Mouse (Mus musculus): ENCODE data around the gene Cdh22.

Gene Cdh22

GRCm38 (mm10) chr2:165234613-165235291 is at the start of gene Cdh22:
TSS of gene Cdh22 (minus strand) at chr2:165234853.
- DNase-seq (ENCODE audit: low read depth, low spot score), result no peak

GRCm38 (mm10) chr2:165284377-165284776 is 49.7 kb upstream of the Cdh22 start:
- no peak for DNase-seq (ENCODE audit: low read depth, low spot score)

GRCm38 (mm10) chr2:165283644-165284043 is 49.0 kb upstream of the Cdh22 start:
- no peak for DNase-seq (ENCODE audit: low read depth, low spot score)

GRCm38 (mm10) chr2:165281779-165282311 is 47.2 kb upstream of the Cdh22 start:
- peak; percentile 28 for DNase-seq (ENCODE audit: low read depth, low spot score)

- no peak for DNase-seq (ENCODE audit: low read depth, low spot score)
Observed at GRCm38 (mm10) chr2:165279351-165279750, 44.7 kb upstream of the Cdh22 start.

GRCm38 (mm10) chr2:165277188-165277740 is 42.6 kb upstream of the Cdh22 start:
- no peak for DNase-seq (ENCODE audit: low read depth, low spot score)

- peak; percentile 73 for DNase-seq (ENCODE audit: low read depth, low spot score)
Observed at GRCm38 (mm10) chr2:165275824-165276223, 41.2 kb upstream of the Cdh22 start.

- DNase-seq (ENCODE audit: low read depth, low spot score), result no peak
Observed at GRCm38 (mm10) chr2:165275124-165275640, 40.5 kb upstream of the Cdh22 start.

GRCm38 (mm10) chr2:165273589-165273988 is 38.9 kb upstream of the Cdh22 start:
- no peak for DNase-seq (ENCODE audit: low read depth, low spot score)

GRCm38 (mm10) chr2:165271326-165271725 is 36.7 kb upstream of the Cdh22 start:
- no peak for DNase-seq (ENCODE audit: low read depth, low spot score)

GRCm38 (mm10) chr2:165270858-165271257 is 36.2 kb upstream of the Cdh22 start:
- no peak for DNase-seq (ENCODE audit: low read depth, low spot score)

GRCm38 (mm10) chr2:165266739-165267138 is 32.1 kb upstream of the Cdh22 start:
- no peak for DNase-seq (ENCODE audit: low read depth, low spot score)

- DNase-seq (ENCODE audit: low read depth, low spot score), result peak; percentile 55
Observed at GRCm38 (mm10) chr2:165263861-165264260, 29.2 kb upstream of the Cdh22 start.

- no peak for DNase-seq (ENCODE audit: low read depth, low spot score)
Observed at GRCm38 (mm10) chr2:165262274-165262990, 27.8 kb upstream of the Cdh22 start.

- DNase-seq (ENCODE audit: low read depth, low spot score), result no peak
Observed at GRCm38 (mm10) chr2:165259859-165260258, 25.2 kb upstream of the Cdh22 start.

GRCm38 (mm10) chr2:165258321-165258720 is 23.7 kb upstream of the Cdh22 start:
- no peak for DNase-seq (ENCODE audit: low read depth, low spot score)

GRCm38 (mm10) chr2:165257151-165257834 is 22.6 kb upstream of the Cdh22 start:
- DNase-seq (ENCODE audit: low read depth, low spot score), result no peak

GRCm38 (mm10) chr2:165256213-165256612 is 21.6 kb upstream of the Cdh22 start:
- no peak for DNase-seq (ENCODE audit: low read depth, low spot score)

- DNase-seq (ENCODE audit: low read depth, low spot score), result no peak
Observed at GRCm38 (mm10) chr2:165253867-165254266, 19.2 kb upstream of the Cdh22 start.

GRCm38 (mm10) chr2:165253269-165253668 is 18.6 kb upstream of the Cdh22 start:
- DNase-seq (ENCODE audit: low read depth, low spot score), result no peak

GRCm38 (mm10) chr2:165252801-165253200 is 18.1 kb upstream of the Cdh22 start:
- DNase-seq (ENCODE audit: low read depth, low spot score), result no peak

- no peak for DNase-seq (ENCODE audit: low read depth, low spot score)
Observed at GRCm38 (mm10) chr2:165252381-165252780, 17.7 kb upstream of the Cdh22 start.

Measured in 3T3-L1 (cell line).